Mouse (Mus musculus) heart, embryonic 16.5 days (tissue): ENCODE measurements around the gene Ano4. TPM values are rescaled to one million over a fixed set of nuclear protein-coding genes. Genes with fewer than 3 reads are reported as not detected.

Experiments used
- ATAC-seq: fragments of 200-750 bp; cut with Nextera tagmentation; replicated peaks from 2 replicates; pipeline ENCODE4 v1.8.0; 2017; ENCODE audit warnings: moderate number of reproducible peaks; ENCODE audit not compliant: insufficient read depth, low FRiP score; ENCODE audit errors: extremely low read depth
- H3K27ac ChIP-seq: fragments of 300-500 bp; sonication (generic); 2 replicates; pipeline ENCODE4 v1.5.1; 2014; ENCODE audit warnings: mild to moderate bottlenecking, low read length, control low read depth, moderate library complexity
- H3K27me3 ChIP-seq: fragments of 300-500 bp; sonication (generic); 2 replicates; pipeline ENCODE4 v1.6.1; 2014; ENCODE audit warnings: low read length, mixed read lengths; ENCODE audit not compliant: control insufficient read depth, insufficient read depth
- H3K36me3 ChIP-seq: fragments of 300-500 bp; sonication (generic); 2 replicates; pipeline ENCODE4 v1.6.1; 2014; ENCODE audit not compliant: control insufficient read depth, insufficient read depth
- H3K4me1 ChIP-seq: fragments of 300-500 bp; sonication (generic); 2 replicates; pipeline ENCODE4 v1.6.1; 2014; ENCODE audit warnings: low read length, mixed read lengths; ENCODE audit not compliant: control insufficient read depth, insufficient read depth
- H3K4me2 ChIP-seq: fragments of 300-500 bp; sonication (generic); 2 replicates; pipeline ENCODE4 v1.6.1; 2014; ENCODE audit warnings: low read depth, mild to moderate bottlenecking, control low read depth, low read length
- H3K4me3 ChIP-seq: fragments of 300-500 bp; sonication (generic); 2 replicates; pipeline ENCODE4 v1.5.1; 2014; ENCODE audit warnings: mild to moderate bottlenecking, control low read depth, low read length
- H3K9ac ChIP-seq: fragments of 300-500 bp; sonication (generic); 2 replicates; pipeline ENCODE4 v1.6.1; 2014; ENCODE audit warnings: low read length, control low read depth
- H3K9me3 ChIP-seq: fragments of 300-500 bp; sonication (generic); replicated peaks from 2 replicates; pipeline ENCODE4 v1.6.1; 2016; ENCODE audit warnings: low read length; ENCODE audit not compliant: control insufficient read depth
- WGBS: fragments of 180-500 bp; shearing (Covaris S2); extraction: QIAGEN DNeasy Blood & Tissue Kit; methylation state at CpG from one replicate; pipeline ENCODE4 v1.1.7; 2014; 5-methylcytosine and 5-hydroxymethylcytosine counted together
- polyA plus RNA-seq: library from polyadenylated mRNA; unstranded; fragments of >200 nt; fragmentation: Nextera tagmentation; extraction: Ambion mirVana; gene quantifications from 2 replicates; pipeline ENCODE4 v1.2.1, GENCODE M21; 2015

Ano4 gene
- polyA plus RNA-seq, 1 experiment from 2014 or later: 3.5 TPM

DNA sequence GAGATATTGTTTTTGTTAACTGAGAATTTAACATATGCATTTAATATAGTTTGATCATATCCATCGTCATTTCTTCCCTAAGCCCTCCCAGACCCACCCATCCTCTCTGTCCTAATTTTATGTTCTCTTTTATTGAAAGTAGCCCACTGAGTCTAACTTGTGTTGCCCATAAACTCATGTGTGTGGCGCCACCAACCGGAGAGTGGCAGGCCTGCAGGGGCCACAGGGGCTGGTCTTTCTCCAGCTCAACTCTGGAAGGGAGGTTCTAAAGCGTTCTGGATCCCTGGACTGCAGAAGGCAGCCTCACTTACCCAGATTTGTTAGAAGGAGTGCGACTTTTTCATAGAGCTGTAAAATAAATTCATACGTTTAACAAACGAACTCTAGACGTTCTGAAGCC is 361.1 kb downstream of the Ano4 start:
- WGBS: 28% methylated on average over 8 of the region's 8 CpGs
- ATAC-seq: no peak

DNA sequence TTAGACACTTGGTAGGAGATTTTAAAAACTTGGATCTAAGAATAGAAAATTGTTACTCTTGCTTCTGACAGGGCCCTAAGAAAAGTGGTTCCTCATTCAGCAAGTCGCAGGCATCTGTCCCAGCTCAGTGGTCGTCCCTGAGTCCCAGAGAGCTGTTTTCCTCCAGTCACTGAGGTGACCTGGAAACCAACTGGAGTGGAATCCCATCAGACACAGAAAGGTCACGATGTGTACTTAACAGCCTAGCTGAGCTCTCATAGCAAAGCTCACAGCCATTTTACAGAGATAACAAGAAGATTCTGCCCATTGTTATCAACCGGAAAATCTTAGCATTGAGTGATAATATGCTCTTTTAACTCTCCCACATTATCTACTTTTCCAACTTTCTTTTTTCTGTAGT is 365.1 kb downstream of the Ano4 start:
- 70% methylated on average over 4 of the region's 4 CpGs for WGBS
- Histone ChIP-seq H3K36me3 (no peaks in the 10 kb centered on the region), H3K9me3 (no peaks in the 10 kb centered on the region), H3K27ac (no peak overlapping the region), H3K4me3 (no peak overlapping the region), H3K4me2 (no peak overlapping the region), H3K27me3 (no peaks in the 10 kb centered on the region), H3K9ac (no peak overlapping the region), H3K4me1 (no peaks in the 10 kb centered on the region)
- ATAC-seq: no peak

More for the DNA sequence above, 361.1 kb downstream of the Ano4 start:
- H3K27ac ChIP-seq: no peak overlapping the region
- H3K4me1 ChIP-seq: no peaks in the 10 kb centered on the region
- no peaks in the 10 kb centered on the region for H3K27me3 ChIP-seq
- H3K36me3 ChIP-seq: no peaks in the 10 kb centered on the region
- H3K9ac ChIP-seq: no peak overlapping the region
- H3K9me3 ChIP-seq: no peaks in the 10 kb centered on the region
- no peak overlapping the region for H3K4me3 ChIP-seq
- no peak overlapping the region for H3K4me2 ChIP-seq

- no peak for ATAC-seq
- Histone ChIP-seq H3K27me3 (no peaks in the 10 kb centered on the region), H3K4me1 (no peaks in the 10 kb centered on the region), H3K9ac (no peak overlapping the region), H3K36me3 (no peaks in the 10 kb centered on the region), H3K4me3 (no peak overlapping the region), H3K27ac (no peak overlapping the region), H3K4me2 (no peak overlapping the region), H3K9me3 (no peaks in the 10 kb centered on the region)
- 69% methylated on average over 6 of the region's 6 CpGs for WGBS
Observed at GRCm38 (mm10) chr10:88978932-88979331, 365.6 kb downstream of the Ano4 start.

DNA sequence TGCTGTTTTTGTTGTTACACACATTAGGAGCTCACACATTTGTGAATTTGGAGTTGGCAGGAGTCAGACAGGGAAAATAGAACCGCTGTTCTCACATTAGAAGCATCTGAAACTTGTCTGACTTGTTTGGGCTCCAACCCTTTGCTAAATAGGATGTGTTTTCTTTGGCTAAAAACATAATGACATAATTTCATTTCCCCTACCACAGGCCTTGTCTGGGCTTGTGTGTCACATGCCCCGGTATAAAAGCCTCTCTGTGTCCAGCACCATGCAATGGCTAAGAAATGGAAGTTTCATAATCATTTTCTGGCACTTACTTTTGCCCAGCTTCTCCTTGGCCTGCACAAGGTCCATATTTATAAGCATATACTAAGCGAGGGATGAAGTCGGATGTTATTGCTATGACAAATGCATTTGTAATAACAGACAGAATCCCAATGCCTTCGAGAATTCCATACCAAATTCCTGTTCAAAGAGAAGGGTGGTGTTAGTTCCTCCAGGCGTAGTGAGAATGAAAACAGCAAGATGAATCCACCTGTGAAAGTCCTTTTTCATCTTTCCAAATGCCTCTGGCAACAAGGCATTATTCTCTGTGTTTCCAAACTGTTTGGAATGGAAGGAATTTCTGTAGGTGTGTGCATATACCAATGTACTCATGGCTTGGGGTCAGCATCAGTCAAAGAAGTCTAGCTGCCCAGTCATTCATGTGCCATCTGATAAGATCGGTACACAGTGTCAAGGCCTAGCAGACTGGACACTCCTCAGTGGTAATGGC is 373.4 kb downstream of the Ano4 start:
- no peaks in the 10 kb centered on the region; the same call in 1 of the 2 replicates for H3K36me3 ChIP-seq

GRCm38 (mm10) chr10:88968586-88968985 is 376.0 kb downstream of the Ano4 start:
- H3K4me1 ChIP-seq: no peaks in the 10 kb centered on the region
- no peak overlapping the region for H3K9ac ChIP-seq
- 81% methylated on average over 5 of the region's 5 CpGs for WGBS
- peaks cover 6% of the 10 kb centered on the region; the same call in 1 of the 2 replicates for H3K9me3 ChIP-seq
- H3K27me3 ChIP-seq: no peaks in the 10 kb centered on the region
- no peak overlapping the region for H3K4me3 ChIP-seq
- H3K27ac ChIP-seq: no peak overlapping the region
- H3K36me3 ChIP-seq: no peaks in the 10 kb centered on the region; the same call in 1 of the 2 replicates
- no peak overlapping the region for H3K4me2 ChIP-seq
- ATAC-seq: no peak

More for the DNA sequence above, 373.4 kb downstream of the Ano4 start:
- Histone ChIP-seq H3K4me3 (no peak overlapping the region), H3K27ac (no peak overlapping the region), H3K9me3 (0 out of 2 replicates have a peak, but pooled peaks cover 5% of the 10 kb centered on the region), H3K4me1 (no peaks in the 10 kb centered on the region), H3K4me2 (no peak overlapping the region), H3K27me3 (no peaks in the 10 kb centered on the region), H3K9ac (no peak overlapping the region)
- 69% methylated on average over 7 of the region's 7 CpGs for WGBS
- ATAC-seq: peak; percentile 70; the same call in 1 of the 2 replicates

DNA sequence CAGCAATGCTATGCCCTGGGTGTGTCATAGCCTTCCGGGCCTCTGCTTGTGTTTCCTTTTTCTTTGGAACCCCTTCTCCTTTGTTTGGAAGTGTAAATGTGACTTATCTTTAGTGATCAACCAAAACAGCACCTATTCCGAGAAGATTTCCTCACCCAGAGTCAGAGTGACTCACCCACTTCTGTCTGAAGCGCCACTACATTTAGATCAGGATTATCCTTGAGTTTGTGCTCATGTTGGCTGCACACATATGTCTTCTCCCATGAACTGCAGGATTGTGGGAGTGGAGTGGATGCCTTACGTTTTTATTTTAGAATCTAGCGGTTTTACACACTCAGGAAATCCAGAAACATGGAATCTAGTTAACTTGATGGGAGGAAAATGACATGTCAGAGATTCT is 383.8 kb downstream of the Ano4 start:
- H3K9me3 ChIP-seq: peaks cover 2% of the 10 kb centered on the region; the same call in 1 of the 2 replicates
- ATAC-seq: no peak
- H3K4me2 ChIP-seq: no peak overlapping the region
- no peaks in the 10 kb centered on the region for H3K4me1 ChIP-seq
- no peaks in the 10 kb centered on the region for H3K36me3 ChIP-seq
- WGBS: 69% methylated on average over 5 of the region's 5 CpGs
- no peak overlapping the region for H3K27ac ChIP-seq
- H3K4me3 ChIP-seq: no peak overlapping the region
- no peak overlapping the region for H3K9ac ChIP-seq
- H3K27me3 ChIP-seq: no peaks in the 10 kb centered on the region

GRCm38 (mm10) chr10:88950297-88950653 is 394.3 kb downstream of the Ano4 start:
- H3K27ac ChIP-seq: no peak overlapping the region
- H3K27me3 ChIP-seq: no peaks in the 10 kb centered on the region
- no peaks in the 10 kb centered on the region for H3K9me3 ChIP-seq
- no peak for ATAC-seq
- no peak overlapping the region for H3K4me3 ChIP-seq
- no peaks in the 10 kb centered on the region for H3K4me1 ChIP-seq
- 79% methylated on average over 4 of the region's 4 CpGs for WGBS
- H3K36me3 ChIP-seq: no peaks in the 10 kb centered on the region
- H3K9ac ChIP-seq: no peak overlapping the region
- H3K4me2 ChIP-seq: no peak overlapping the region

GRCm38 (mm10) chr10:88949649-88950296 is 394.8 kb downstream of the Ano4 start:
- ATAC-seq: no peak
- 86% methylated on average over 12 of the region's 12 CpGs for WGBS
- Histone ChIP-seq H3K27me3 (no peaks in the 10 kb centered on the region), H3K4me3 (no peak overlapping the region), H3K4me1 (no peaks in the 10 kb centered on the region), H3K9ac (no peak overlapping the region), H3K4me2 (no peak overlapping the region), H3K9me3 (no peaks in the 10 kb centered on the region), H3K36me3 (no peaks in the 10 kb centered on the region), H3K27ac (no peak overlapping the region)
